Mouse (Mus musculus) cerebellum, adult (tissue): ENCODE measurements around the gene Fat4.

Experiments used
- ATAC-seq: cut with Nextera tagmentation; 2 replicates; pipeline ENCODE4 v1.9.2; 2017; ENCODE audit warnings: mild to moderate bottlenecking, moderate library complexity, mixed read lengths; ENCODE audit not compliant: insufficient number of reproducible peaks, low FRiP score, low TSS enrichment

The Fat4 gene

DNA sequence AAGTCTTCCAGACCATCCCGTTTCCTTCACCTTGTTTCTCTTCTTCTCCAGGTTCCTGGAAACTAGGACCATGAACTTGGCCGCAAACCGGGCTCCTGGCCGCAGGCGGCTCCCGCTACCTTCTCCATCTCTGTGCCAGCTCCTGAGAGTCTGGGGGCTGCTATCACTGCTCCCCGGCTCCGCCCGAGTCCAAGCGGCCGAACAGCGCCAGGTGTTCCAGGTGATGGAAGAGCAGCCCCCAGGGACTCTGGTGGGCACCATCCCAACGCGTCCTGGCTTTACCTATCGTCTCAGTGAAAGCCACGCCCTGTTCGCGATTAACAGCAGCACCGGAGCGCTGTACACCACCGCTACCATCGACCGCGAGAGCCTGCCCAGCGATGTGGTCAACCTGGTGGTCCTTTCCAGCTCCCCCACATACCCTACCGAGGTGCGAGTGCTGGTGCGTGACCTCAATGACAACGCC is at the start of gene Fat4:
Gene Fat4, plus strand, starts transcription at position 51 of the 466 bp plus-strand sequence.
- ATAC-seq = no peak

DNA sequence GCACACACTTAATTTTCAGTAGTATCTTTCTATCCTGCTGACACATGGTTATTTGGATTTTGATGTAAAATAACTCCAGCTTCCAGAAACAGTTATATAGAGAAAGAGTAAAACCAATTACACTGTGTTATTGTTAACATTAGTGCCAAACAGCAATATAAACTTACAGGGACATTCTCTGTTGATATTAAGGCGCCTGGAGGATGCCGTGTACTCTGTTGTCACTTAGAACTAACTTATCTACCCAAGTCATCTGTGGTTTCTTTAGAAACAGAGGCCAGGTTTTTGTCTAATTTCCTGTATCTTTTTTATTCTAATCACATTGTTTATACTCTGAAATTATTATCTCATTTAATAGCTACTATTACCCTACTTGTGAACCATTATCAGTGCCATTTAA is 47.3 kb upstream of the Fat4 start:
- ATAC-seq = no peak

DNA sequence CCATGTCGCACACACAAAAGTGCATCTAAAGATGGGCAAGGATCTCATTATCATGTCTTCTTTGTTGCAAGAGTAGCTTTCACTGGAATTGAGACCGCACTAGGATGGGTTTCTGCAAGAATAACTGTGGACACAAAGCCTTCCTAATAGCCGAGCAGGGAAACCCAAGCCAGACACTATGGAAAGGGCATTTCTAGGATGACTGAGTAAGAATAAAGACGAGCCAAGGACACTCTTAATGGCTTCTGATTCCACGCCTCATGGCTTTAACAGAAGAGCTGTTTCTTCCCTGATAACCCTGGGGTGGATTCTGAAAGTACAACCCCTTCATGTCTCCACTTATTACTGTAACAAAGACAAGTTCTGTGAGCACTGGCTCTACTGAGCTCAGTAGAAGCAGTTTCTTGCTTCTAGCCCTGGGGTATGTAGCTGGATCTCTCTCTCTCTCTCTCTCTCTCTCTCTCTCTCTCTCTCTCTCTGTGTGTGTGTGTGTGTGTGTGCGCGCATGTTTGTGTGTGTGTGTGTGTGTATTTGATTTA is 43.7 kb upstream of the Fat4 start:
- ATAC-seq = no peak

DNA sequence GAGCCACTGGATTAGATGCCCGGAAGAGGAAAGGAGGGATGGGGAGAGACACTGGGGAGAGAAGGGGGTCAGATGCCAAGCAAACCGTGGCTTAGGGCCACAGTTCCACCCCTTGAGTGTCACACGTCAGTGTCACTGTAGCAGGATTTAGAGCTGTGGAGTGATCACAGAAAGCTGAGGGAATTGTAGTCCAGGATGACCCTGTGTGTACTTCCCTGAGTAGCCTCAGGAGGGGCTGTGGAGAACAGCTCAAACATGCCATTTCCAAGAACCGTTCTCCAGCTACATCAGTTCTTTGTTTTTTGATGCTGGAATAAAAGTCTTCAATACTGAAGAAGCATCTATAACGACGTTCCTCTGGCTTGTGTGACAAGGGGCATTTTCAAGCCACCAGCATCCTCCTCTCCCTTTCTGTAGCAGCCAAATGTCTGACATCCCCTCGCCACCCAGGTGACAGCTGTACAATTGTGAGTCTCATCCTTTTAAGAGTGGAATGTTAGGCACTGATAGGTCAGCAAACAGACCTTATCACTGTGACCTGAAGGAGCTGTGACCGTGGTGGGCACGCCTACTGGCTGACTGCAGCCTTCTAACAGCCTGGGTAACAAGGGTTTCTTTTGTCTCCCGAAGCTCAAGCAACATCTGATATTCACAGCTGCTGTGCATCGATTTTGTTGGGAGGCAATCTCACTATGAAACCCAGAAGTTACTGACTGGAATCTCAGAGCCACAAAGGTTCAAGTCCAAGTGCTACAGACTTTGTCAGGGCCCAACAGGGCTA is 39.9 kb upstream of the Fat4 start:
- no peak for ATAC-seq

DNA sequence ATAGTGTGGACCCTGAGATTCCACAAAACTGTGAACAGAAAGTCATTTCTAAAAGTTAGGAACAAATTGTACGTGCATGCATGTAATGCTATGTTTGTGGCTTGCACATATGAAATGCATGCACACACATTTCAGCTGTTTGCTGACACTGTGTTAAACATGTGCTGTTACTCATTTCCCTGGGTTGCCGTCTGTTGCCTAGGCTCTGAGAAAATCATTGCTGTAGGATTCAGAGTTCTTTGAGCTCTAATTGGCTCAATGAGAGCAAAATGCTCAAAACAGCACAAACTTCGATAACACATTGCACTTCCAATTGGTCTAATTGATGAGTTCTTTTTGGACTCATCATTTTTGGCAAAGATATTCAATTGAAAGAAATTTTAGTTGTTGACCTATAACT is 37.7 kb upstream of the Fat4 start:
- ATAC-seq = no peak

DNA sequence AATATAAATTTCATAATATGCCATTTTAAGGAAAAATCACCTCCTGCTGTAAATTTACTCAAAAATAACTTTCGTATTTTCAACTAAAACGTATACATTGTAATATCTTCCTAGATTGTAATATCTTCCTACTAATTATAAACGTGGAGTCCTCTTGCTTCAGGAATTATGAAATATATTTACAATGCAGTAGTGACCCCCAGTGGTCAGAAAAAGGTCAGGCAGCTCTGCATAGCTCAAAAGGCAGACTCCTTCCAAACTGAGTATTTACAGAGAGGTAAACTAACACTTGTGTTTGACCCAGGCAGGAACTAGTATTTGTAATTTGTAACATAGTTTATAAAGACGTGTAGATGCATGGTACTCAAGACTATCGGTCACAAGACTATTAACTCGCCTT is 37.2 kb upstream of the Fat4 start:
- ATAC-seq = peak; percentile 49; the same call in 1 of the 2 replicates

DNA sequence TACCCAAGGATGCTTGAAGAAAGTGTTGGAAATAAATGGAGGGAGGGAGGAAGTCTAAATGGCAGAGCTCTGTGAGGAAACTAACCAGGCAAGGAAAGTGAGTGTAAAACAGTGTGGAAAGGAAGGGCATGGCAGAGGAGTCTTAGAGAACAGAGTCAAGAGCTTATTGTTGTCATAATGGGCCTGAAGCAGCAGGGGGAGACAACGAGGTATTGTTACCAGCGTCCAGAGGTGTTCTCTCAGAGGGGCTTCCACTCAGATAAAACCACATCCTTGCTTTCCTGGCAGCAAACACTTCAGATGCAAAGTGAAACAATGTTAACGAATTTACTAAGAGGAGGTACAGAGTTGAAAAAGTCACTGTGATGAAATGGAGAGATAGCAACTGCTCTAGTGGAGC is 33.1 kb upstream of the Fat4 start:
- no peak for ATAC-seq

DNA sequence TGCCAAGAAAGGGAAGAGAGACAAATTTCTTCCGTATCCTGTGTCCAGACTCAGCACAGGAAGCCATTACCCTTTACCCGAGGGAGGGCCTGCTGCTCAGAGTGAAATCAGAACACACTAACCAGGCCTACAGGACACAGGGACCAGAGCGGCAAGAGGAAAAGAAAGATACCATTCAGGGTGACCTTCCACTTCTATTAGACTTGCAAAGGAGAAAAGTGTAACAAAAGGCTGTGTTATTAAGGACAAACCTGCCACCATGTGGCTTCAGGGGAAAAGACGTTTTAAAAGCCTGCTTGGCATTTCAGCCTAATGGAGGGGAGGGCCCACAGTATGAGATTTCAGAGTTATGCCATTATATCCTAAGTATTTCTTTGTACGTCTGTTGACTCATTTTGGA is 26.1 kb upstream of the Fat4 start:
- no peak for ATAC-seq

DNA sequence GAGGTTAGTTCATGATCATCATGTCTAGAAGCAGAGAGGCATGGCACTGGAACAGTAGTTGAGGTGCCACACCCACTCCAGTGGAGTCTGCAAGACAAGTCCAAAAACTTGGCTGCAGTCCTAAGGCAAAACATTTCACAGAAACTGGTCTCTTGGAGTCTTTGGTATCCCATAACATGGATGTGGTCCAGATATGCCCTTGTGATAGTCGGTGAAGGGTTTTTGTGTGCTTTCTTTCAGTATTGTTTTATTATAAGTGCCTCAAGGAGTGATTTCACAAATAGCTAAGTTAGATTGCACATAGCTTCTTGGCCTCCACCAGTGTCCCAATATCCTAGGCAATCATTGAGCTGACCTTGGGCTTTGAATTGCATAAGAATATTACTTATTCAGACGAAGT is 15.4 kb upstream of the Fat4 start:
- no peak for ATAC-seq

DNA sequence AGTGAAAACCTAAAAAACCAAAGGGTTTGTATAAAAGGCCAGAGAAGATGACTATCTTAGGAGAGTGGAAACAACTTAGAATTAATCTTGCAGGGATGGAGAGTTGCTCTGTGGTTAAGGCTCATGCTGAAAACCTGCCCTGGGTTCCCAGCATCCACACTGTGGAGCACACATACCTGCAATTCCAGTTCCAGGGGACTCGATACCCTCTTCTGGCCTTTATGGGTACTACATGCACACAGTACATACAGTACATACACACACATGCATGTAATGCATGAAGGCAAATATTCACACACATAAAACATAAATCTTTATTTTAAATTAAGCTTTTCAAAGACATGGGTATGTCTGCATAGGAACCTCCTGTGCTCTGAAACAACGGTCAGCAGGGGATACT is 10.9 kb upstream of the Fat4 start:
- no peak for ATAC-seq

DNA sequence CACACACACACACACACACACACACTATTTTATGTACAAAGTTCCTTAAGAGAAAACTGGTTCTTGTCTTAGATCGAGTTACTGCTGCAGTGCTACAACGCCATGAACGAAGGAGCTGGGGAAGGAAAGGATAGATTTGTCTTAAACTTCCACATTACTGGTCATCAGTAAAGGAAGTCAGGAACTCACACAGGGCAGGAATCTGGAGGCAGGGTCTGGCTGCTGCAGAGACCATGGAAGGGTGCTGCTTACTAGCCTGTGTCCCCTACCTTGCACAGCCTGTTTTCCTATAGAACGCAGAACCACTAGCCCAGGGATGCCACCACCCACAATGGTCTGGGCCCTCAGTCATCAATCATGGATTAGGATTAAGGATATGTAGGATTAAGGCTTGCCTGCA is 10.0 kb upstream of the Fat4 start:
- ATAC-seq = no peak

DNA sequence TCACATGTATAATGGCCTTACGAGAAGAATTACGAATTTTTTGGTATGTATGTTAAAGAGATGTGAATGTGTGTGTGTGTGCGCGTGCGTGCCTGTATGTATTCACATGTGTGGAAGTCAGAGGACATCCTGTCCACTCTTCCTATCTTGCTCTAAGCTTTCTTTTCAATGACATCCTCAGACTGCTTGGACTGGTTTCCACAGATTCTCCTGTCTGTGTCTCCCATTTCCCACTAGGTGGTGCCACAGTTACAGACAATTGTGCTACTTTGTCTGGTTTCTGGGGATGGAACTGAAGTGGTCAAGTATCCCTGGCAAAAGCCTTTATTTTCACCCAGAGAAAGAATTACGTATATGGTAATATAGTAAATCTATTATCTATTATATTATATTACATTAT is 4.0 kb upstream of the Fat4 start:
- no peak for ATAC-seq

DNA sequence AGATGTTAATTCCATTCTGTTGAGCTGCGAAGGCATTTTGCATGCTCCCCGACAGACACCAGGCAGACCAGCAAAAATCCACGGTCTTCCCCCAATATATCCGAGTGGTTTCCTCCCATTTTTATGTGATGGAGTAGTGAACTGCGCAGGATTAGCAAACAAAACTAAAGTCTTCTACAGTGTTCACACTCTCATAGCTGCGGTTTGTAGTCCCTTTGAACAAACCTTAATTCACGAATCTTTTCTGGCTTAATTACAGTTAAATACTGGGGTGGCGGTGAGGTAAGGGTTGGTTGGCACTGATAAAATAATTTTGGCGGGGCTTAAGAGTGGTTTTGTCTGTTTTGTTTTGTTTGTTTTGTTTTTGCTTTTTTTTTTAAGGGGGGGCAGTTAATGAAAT is 3.1 kb upstream of the Fat4 start:
- ATAC-seq = no peak

DNA sequence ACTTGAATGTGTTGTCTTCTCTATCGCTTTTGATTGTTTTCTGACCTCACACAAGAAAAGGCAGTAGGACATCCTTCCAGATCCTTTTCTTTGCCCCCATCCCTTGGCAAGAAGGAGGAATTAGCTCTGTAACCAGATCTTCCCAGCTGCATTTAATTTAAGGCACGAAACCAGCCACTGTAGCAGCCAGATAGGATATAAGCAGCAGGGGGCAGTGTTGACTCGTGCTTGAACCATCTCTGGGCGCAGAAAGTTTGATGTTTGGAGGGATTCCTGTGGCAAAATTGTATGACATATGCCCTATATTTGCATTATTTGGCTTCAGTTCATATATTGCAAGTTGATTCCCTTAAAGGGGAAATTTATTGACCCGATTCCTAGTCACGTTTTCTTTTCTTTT is 2.5 kb upstream of the Fat4 start:
- ATAC-seq = no peak

DNA sequence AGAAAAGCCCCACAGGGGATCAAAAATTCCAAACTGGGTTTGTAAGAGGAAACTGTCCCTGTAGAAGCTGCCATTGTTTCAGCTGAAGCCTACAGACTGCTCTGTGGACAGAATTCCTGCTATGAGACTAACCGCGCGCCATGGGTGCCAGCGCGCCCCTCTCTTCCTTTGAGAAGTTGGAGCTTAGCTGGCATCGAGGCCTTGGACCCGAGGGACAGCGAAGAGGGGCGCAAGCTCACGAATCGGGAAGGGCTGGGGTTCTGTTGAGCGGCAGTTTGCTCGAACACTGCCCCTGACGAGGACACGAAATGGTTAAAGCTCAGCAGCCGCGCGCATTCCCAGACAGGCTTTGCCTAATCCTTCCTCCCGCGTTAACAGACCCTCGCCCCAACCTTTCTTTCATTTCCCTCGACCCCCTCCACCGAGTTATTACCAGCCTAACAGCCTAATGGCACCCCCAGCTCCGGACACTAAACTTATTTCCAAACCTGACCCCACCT is 1.8 kb upstream of the Fat4 start:
- ATAC-seq = no peak

DNA sequence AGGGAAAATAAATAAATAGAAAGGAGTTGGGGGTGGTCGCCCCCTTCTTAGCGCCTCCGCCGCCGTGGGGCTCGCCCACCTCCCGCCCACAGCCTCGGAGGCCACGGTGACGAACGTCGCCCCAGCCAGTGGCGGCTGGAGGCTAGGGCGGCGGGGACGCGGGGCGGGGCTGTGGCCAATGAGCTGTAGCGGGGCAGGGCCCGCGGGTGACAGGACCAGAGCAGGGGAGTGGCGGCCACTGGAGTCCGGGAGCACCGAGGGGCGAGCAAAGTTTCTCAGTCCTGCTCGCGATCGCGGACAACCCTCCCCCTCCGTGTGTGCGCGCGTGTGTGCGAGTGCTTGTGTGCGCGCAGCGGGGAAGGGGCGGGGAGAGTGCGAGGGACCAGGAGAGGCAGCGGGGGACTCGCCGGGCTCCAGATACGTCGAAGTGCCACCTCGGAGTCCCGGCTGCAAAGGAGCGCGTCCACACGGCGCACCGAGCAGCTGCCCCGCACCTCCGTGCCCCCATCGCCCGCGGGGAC is 1.2 kb upstream of the Fat4 start:
- ATAC-seq = peak; percentile 59; the same call in 1 of the 2 replicates

DNA sequence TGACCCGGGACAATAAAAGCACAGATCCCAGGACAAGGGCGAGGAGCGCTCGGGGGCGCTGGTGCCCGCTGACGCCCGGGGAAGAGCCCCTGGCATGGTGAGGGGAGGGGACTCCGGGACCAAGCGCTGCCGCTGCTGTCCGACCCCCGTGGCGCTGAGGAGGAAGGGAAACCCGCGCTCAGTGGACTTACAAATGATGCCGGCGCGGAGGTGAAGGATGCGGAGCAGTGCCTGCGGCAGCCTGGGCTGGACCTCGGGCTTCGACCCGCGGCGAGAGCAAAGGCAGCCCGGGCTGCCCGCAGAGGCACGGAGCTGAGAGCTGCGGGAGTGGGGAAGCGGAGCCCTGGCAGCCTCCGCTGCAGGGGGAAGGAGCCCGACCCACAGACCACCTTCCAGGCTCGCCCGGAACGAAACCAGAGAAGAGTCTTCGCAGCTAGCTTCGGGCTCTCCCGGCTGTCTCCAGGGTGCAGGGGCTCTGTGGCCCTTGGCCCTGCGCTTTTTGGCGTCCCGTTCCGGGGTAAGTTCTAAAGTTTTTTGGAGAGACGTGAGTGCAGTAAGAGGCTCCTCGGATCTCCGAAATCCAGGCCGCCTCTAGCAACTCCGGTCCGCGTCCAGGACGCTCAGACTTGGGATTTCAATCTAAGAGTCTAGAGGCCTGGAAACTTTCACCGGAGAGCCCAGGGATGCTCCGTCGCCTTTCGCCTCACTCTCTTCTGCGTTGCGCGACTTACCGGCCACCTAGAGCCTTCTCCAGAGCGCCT is 499 bp upstream of the Fat4 start:
- no peak for ATAC-seq

DNA sequence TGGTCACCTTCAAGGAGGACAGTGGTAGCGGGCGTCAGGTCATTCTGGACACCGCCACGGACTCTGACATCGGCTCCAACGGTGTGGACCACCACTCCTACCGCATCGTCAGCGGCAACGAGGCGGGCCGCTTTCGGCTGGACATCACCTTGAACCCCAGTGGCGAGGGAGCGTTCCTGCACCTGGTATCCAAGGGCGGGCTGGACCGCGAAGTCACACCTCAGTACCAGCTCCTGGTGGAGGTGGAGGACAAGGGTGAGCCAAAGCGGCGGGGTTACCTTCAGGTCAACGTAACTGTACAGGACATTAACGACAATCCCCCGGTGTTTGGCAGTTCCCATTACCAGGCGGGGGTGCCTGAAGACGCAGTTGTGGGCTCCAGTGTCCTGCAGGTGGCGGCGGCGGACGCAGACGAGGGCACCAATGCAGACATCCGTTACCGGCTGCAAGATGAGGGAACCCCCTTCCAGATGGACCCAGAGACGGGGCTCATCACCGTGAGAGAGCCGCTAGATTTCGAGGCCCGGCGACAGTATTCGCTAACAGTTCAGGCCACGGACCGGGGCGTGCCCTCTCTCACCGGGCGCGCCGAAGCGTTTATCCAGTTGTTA is 746 bp downstream of the Fat4 start:
- ATAC-seq = no peak

DNA sequence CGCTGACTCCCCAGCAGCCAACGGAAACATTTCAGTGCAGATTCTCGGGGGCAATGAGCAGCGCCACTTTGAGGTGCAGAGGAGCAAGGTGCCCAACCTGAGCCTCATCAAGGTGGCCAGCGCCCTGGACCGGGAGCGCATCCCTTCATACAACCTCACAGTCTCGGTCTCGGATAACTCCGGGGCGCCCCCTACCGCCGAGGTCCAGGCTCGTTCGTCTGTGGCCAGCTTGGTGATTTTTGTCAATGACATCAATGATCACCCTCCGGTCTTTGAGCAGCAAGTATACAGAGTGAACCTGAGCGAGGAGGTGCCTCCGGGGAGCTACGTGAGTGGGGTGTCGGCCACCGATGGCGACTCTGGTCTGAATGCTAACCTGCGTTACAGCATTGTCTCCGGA is 1.4 kb downstream of the Fat4 start:
- ATAC-seq = peak; percentile 31; the same call in 1 of the 2 replicates

DNA sequence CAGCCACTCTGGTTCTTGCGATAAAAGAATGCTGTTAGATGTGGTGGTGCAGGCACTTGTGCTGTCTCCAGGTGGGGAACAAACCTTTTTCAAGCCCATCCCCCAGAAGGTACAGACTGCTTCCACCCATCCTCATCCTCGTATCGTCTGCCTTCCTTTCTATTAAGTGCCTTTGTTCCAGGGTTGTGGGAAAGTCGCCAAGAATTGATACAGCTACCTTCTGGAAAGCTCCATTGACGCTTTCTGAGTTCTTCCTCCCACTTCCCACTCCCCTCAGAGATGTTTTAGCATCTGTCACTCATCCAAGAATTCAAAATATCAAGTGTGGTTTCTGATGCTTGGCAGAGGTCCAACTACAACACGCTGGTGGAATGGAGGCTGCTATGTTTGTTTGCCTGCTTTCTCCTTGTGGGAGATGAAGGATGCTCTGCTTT is 6.1 kb downstream of the Fat4 start:
- no peak for ATAC-seq

DNA sequence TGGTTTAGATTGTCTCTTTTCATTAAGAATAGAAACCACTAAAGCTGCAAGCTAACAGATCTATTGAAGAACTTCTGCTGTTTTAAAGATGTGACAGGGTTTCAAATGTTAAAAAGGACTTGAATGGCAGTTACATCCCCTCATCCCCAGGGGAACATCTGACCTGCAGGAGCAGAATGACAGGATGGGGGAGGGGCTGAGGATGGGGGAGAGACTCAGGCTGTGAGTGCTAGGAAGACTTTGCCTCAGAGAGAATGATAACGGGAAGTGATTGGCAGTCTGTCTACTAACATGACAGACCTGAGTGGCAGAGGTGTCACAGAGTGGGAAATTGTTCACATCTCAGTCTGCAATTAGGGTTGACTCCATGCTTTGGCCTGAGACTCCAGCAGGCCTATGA is 14.1 kb downstream of the Fat4 start:
- no peak for ATAC-seq
